Mouse (Mus musculus) layer of hippocampus, adult 9-11 months (tissue): ENCODE measurements around the gene 1700001J03Rik.
"Not testable (repeated sequence)": the region's sequence is repeated elsewhere in the genome, so short reads cannot be mapped to it uniquely, and the experiment has no call there.

Experiments used
- DNase-seq: peaks from one replicate; pipeline ENCODE4 v3.0.0; 2022

Gene 1700001J03Rik

DNA sequence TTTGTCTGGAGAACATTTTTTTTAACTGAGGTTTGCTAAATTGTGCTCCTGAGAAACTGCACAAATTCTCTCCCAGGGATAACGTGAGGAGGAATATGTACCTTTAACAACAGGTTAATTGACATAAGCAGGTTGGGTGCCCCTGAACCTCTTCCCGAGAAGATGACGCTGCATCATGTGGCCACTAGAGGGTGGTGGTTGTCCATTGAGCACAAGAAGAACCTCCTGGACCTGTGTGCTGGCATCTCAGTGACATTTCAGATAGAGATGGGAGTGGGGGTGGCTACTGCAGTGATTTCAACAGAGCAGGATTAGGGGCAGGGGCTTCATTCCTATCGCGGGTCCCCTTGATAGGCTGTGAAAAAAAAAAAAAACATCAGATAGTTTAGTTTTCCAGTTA lies 2.3 kb upstream of the 1700001J03Rik start:
- DNase-seq, result peak; percentile 23

DNA sequence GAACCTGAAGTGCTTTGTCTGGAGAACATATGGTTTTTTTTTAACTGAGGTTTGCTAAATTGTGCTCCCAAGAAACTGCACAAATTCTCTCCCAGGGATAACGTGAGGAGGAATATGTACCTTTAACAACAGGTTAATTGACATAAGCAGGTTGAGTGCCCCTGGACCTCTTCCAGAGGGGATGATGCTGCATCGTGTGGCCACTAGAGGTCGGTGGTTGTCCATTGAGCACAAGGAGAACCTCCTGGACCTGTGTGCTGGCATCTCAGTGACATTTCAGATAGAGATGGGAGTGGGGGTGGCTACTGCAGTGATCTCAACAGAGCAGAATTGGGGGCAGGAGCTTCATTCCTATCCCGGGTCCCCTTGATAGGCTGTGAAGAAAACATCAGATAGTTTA lies 12.4 kb downstream of the 1700001J03Rik start:
- DNase-seq, result not testable (repeated sequence)

DNA sequence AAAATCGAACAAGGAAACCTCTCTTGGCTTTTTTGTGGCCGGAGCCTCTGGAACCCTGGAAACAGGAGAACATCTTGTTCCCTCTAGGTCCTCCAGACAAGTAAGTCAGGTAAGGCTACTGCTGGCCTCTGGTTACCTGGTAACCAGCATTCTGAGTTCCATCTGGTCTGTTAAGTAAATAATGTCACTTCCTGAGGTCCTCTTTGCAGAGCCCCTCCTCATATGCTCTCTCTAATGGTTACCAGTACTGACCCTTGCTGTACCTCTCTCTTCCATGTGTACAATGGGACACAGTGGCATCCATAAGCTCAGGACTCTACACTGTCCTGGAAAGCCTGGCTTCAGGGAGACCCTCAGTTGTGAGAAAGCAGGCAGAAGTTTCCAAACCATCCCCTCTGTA lies 14.5 kb downstream of the 1700001J03Rik start, which contains the start of gene Gm6309:
TSS of gene Gm6309 (minus strand) at position 101 of the 400 bp plus-strand sequence.
- DNase-seq, result not testable (repeated sequence)

DNA sequence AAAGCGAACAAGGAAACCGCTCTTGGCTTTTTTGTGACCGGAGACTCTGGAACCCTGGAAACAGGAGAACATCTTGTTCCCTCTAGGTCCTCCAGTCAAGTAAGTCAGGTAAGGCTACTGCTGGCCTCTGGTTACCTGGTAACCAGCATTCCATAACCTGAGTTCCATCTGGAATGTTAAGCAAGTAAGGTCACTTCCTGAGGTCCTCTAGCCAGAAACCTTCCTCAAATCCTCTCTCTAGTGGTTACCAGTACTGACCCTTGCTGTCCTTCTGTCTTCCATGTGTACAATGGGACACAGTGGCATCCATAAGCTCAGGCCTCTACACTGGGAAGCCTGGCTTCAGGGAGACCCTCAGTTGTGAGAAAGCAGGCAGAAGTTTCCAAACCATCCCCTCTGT lies 24.7 kb downstream of the 1700001J03Rik start, which contains the start of gene Gm5565:
TSS of gene Gm5565 (minus strand) at position 101 of the 400 bp plus-strand sequence.
- DNase-seq, result not testable (repeated sequence)

DNA sequence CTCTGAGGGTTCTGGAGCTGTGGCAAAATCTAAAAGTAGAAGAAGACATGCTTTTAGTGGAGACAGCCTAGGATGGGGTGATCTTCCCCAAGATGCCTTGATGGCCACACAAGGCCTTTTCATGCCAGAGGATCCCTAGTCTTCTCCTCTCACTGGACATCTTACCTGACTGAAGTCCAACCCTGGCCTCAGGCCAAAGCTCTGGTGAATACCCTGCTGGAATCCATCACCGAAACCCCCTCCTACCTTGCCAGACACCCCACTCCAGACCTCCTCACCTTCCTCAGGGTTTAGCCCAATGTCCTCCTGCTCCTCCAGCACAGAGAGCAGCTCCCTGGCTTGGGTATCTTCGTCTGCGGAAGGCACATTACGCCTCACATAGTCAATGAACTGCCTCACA lies 26.8 kb downstream of the 1700001J03Rik start:
- DNase-seq, result not testable (repeated sequence)

DNA sequence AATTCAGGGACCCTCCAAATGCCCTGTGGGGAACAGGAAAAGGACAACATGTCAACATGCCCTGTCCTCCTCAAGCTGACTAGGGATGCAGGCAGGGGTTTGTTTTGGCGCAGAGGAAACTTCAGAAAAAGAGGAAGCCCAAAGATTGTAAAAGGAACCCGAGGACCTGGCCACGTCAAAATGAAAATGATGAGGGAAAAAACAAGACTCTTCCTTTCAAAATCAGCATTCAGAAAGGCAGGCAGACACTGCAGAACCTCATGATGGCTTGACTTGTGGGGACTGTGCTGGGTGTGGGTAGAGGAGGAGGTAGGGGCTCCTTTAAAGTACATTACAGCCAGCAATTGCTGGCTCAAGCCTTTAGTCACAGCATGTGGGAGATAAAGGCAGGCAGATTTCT lies 34.6 kb downstream of the 1700001J03Rik start:
- no peak for DNase-seq

DNA sequence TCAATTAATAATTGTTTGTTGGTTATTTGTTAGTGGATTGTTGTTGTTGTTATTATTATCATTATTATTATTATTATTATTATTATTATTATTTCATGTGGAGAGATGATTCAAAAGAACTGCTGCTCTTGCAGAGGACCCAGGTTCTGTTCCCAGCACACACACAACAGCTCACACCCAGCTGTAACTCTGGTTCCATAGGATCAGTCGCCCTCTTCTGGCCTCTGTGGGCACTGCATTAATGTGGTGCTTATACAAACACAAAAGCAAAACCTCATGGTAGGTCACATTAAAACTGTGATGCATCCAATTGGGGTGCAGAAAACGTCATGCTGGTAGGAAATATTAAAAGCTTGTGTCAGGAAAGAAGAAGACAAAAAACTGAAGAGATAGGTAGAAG lies 37.2 kb downstream of the 1700001J03Rik start:
- DNase-seq, result no peak
